Mouse (Mus musculus) small intestine, adult 2 months (tissue): ENCODE measurements around the gene Scap. TPM values are rescaled to one million over a fixed set of nuclear protein-coding genes. Genes with fewer than 3 reads are reported as not detected.

Source experiments
- H3K27ac ChIP-seq: fragments of 200-500 bp; 2 replicates; pipeline ENCODE4 v1.5.1; 2012; ENCODE audit warnings: low read depth, low read length, control low read depth, inconsistent platforms; ENCODE audit not compliant: insufficient read depth
- H3K27me3 ChIP-seq: fragments of 200-500 bp; 2 replicates; pipeline ENCODE4 v1.6.1; 2012; ENCODE audit warnings: mild to moderate bottlenecking, moderate library complexity, low read length, inconsistent platforms; ENCODE audit not compliant: control insufficient read depth, insufficient read depth
- H3K36me3 ChIP-seq: fragments of 200-500 bp; 2 replicates; pipeline ENCODE4 v1.6.1; 2012; ENCODE audit warnings: mild to moderate bottlenecking, low read length, control low read depth, inconsistent platforms; ENCODE audit not compliant: control insufficient read depth, insufficient read depth
- H3K4me1 ChIP-seq: fragments of 200-500 bp; 2 replicates; pipeline ENCODE4 v1.6.1; 2012; ENCODE audit warnings: low read length, inconsistent platforms, mixed read lengths; ENCODE audit not compliant: control insufficient read depth, insufficient read depth, insufficient read length
- H3K4me3 ChIP-seq: fragments of 200-500 bp; 2 replicates; pipeline ENCODE4 v1.5.1; 2012; ENCODE audit warnings: low read depth, mild to moderate bottlenecking, control low read depth, inconsistent platforms, low read length, moderate library complexity
- CTCF ChIP-seq: fragments of 200-500 bp; IDR thresholded peaks from 2 replicates; pipeline ENCODE4 v1.5.1; 2012; ENCODE audit warnings: low read depth, mild to moderate bottlenecking, control low read depth, inconsistent platforms, low read length, moderate library complexity, mixed read lengths; ENCODE audit not compliant: insufficient replicate concordance, insufficient read length; ENCODE audit errors: extremely low read depth
- POLR2A ChIP-seq: fragments of 200-500 bp; IDR thresholded peaks from 2 replicates; pipeline ENCODE4 v1.6.1; 2012; ENCODE audit warnings: low read depth, mild to moderate bottlenecking, control low read depth, inconsistent platforms, low read length, moderate library complexity
- WGBS: fragments of 180-500 bp; shearing (Covaris S2); methylation state at CpG from one replicate; pipeline ENCODE4 v1.1.7; 2018; 5-methylcytosine and 5-hydroxymethylcytosine counted together
- polyA plus RNA-seq: library from polyadenylated mRNA; depleted of rRNA; stranded (reverse); fragments of >200 nt; gene quantifications from 2 replicates; pipeline ENCODE4 v1.2.3, GENCODE M21; 2012

Gene Scap
- polyA plus RNA-seq, 1 experiment: 34.9 TPM

- Histone ChIP-seq H3K4me1 (peaks cover 5% of the 10 kb centered on the region; the same call in 1 of the 2 replicates), H3K27me3 (no peaks in the 10 kb centered on the region), H3K4me3 (peak overlapping the region; percentile 69), H3K27ac (peak overlapping the region; percentile 73), H3K36me3 (no peaks in the 10 kb centered on the region)
- TF ChIP-seq POLR2A (no peak), CTCF (peak; percentile 34; the same call in 1 of the 2 replicates)
- WGBS: 10% methylated on average over 4 of the region's 4 CpGs
Measured at GRCm38 (mm10) chr9:110304516-110304915, 28.6 kb upstream of the Scap start.

GRCm38 (mm10) chr9:110304969-110305651, 28.0 kb upstream of the Scap start, which contains the start of gene Elp6:
Gene Elp6, plus strand, starts transcription at chr9:110305173.
- H3K36me3 ChIP-seq: peaks cover 2% of the 10 kb centered on the region; the same call in 1 of the 2 replicates
- H3K4me1 ChIP-seq: peaks cover 5% of the 10 kb centered on the region; the same call in 1 of the 2 replicates
- H3K4me3 ChIP-seq: peak within 1 kb of the TSS; percentile 69
- under 1% methylated on average over 46 of the region's 46 CpGs for WGBS
- TF ChIP-seq CTCF (no peak), POLR2A (peak; percentile 70)
- no peaks in the 10 kb centered on the region for H3K27me3 ChIP-seq
- peak within 1 kb of the TSS; percentile 73 for H3K27ac ChIP-seq

GRCm38 (mm10) chr9:110306371-110306770, 26.7 kb upstream of the Scap start:
- 87% methylated on average over 5 of the region's 5 CpGs for WGBS
- peaks cover 5% of the 10 kb centered on the region; the same call in 1 of the 2 replicates for H3K4me1 ChIP-seq
- no peaks in the 10 kb centered on the region for H3K27me3 ChIP-seq
- TF ChIP-seq POLR2A (no peak), CTCF (no peak)
- no peak overlapping the region for H3K27ac ChIP-seq
- H3K36me3 ChIP-seq: peaks cover 2% of the 10 kb centered on the region; the same call in 1 of the 2 replicates
- H3K4me3 ChIP-seq: no peak overlapping the region

- 81% methylated on average over 5 of the region's 5 CpGs for whole genome bisulfite sequencing
- no peak overlapping the region for H3K4me3 ChIP-seq
- peaks cover 6% of the 10 kb centered on the region for H3K36me3 ChIP-seq
- TF ChIP-seq POLR2A (no peak), CTCF (no peak)
- peaks cover 3% of the 10 kb centered on the region; the same call in 1 of the 2 replicates for H3K4me1 ChIP-seq
- no peak overlapping the region for H3K27ac ChIP-seq
- H3K27me3 ChIP-seq: no peaks in the 10 kb centered on the region
Measured at GRCm38 (mm10) chr9:110314706-110315105, 18.4 kb upstream of the Scap start.

GRCm38 (mm10) chr9:110315410-110315809, 17.7 kb upstream of the Scap start:
- TF ChIP-seq CTCF: no peak
- TF ChIP-seq POLR2A: no peak
- 95% methylated on average over 6 of the region's 6 CpGs for WGBS
- Histone ChIP-seq H3K27ac (no peak overlapping the region), H3K27me3 (no peaks in the 10 kb centered on the region), H3K4me3 (no peak overlapping the region), H3K4me1 (peaks cover 3% of the 10 kb centered on the region; the same call in 1 of the 2 replicates), H3K36me3 (peaks cover 4% of the 10 kb centered on the region)

GRCm38 (mm10) chr9:110315904-110316303, 17.2 kb upstream of the Scap start:
- Histone ChIP-seq H3K4me1 (peaks cover 3% of the 10 kb centered on the region; the same call in 1 of the 2 replicates), H3K36me3 (peaks cover 4% of the 10 kb centered on the region)
- WGBS: 75% methylated on average over 8 of the region's 8 CpGs

GRCm38 (mm10) chr9:110316503-110316902, 16.6 kb upstream of the Scap start:
- Histone ChIP-seq H3K27ac (no peak overlapping the region), H3K36me3 (peaks cover 4% of the 10 kb centered on the region), H3K27me3 (no peaks in the 10 kb centered on the region), H3K4me3 (no peak overlapping the region), H3K4me1 (peaks cover 3% of the 10 kb centered on the region; the same call in 1 of the 2 replicates)
- no peak for TF ChIP-seq POLR2A
- no peak for TF ChIP-seq CTCF
- WGBS: 87% methylated on average over 8 of the region's 8 CpGs

More at GRCm38 (mm10) chr9:110315904-110316303, 17.2 kb upstream of the Scap start:
- Histone ChIP-seq H3K4me3 (no peak overlapping the region), H3K27me3 (no peaks in the 10 kb centered on the region), H3K27ac (no peak overlapping the region)
- no peak for TF ChIP-seq POLR2A
- no peak for TF ChIP-seq CTCF
